Mouse (Mus musculus) embryonic facial prominence, embryonic 10.5 days (tissue): ENCODE results near the gene Osbpl3. TPM values are rescaled to one million over a fixed set of nuclear protein-coding genes. Genes with fewer than 3 reads are reported as not detected.
A peak's percentile ranks its signal among the peaks of the same experiment; 100 is the strongest.

Source experiments
- DNase-seq: peaks from one replicate; pipeline ENCODE4 v3.0.0-alpha.2; 2017; ENCODE audit warnings: low spot score
- H3K27ac ChIP-seq: fragments of 300-500 bp; sonication (generic); replicated peaks from 2 replicates; pipeline ENCODE4 v1.5.1; 2016; ENCODE audit warnings: mild to moderate bottlenecking
- H3K27me3 ChIP-seq: fragments of 300-500 bp; sonication (generic); replicated peaks from 2 replicates; pipeline ENCODE4 v1.6.1; 2016; ENCODE audit warnings: low read depth, mild to moderate bottlenecking; ENCODE audit not compliant: poor library complexity, severe bottlenecking
- H3K36me3 ChIP-seq: fragments of 300-500 bp; sonication (generic); replicated peaks from 2 replicates; pipeline ENCODE4 v1.6.1; 2016; ENCODE audit warnings: mild to moderate bottlenecking, moderate library complexity
- H3K4me1 ChIP-seq: fragments of 300-500 bp; sonication (generic); 2 replicates; pipeline ENCODE4 v1.6.1; 2016
- H3K4me3 ChIP-seq: fragments of 300-500 bp; sonication (generic); 2 replicates; pipeline ENCODE4 v1.5.1; 2016; ENCODE audit warnings: mild to moderate bottlenecking, moderate library complexity
- H3K9me3 ChIP-seq: fragments of 300-500 bp; sonication (generic); 2 replicates; pipeline ENCODE4 v1.6.1; 2016; ENCODE audit warnings: mild to moderate bottlenecking
- WGBS: fragments of 180-500 bp; shearing (Covaris S2); methylation state at CpG from one replicate; pipeline ENCODE4 v1.1.7; 2016; 5-methylcytosine and 5-hydroxymethylcytosine counted together
- polyA plus RNA-seq: library from polyadenylated mRNA; unstranded; fragments of >200 nt; fragmentation: Nextera tagmentation; extraction: Ambion mirVana; gene quantifications from 2 replicates; pipeline ENCODE4 v1.2.1, GENCODE M21; 2016

The Osbpl3 gene
- 9.0 and 9.8 TPM in 2 replicates for polyA plus RNA-seq

DNA sequence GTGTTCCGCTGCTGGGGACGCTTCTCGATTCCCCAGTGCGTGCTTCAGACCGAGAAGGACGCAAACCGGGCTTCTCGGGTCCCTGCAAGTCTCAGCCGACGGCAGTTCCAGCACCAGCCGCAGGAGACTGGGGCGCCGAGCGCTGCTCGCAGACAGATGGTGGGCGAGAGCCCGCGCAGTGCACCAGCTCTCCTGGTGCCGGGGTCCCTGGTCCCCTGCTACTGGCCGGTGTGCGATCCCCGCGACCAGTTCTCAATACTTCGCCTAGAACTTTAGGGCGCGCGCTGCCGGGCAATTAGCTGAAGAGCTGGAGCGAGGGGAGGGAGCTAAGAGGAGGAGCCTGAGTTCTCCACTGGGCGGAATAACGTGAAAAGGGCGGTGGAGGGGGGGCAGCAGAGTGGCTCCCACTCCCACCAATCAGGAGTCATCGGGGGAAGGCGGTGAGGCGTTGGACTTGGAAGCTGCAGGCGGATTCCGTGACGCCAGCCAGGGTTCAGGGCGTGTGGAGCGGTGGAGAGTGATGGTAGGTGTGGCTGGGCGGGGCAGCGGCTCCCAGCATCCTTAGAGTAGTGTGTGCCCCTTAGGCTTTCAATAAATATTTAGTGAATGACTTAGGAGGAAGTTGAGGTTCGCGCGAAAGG lies at the start of gene Osbpl3:
Osbpl3 (minus strand) TSS at position 373 of the 641 bp plus-strand sequence.
- H3K4me1 ChIP-seq: peaks cover 42% of the 10 kb centered on the region
- H3K27ac ChIP-seq: peak within 1 kb of the TSS; percentile 82
- WGBS: under 1% methylated on average over 45 of the region's 45 CpGs
- peak within 1 kb of the TSS; percentile 71 for H3K4me3 ChIP-seq
- no peaks in the 10 kb centered on the region for H3K9me3 ChIP-seq
- H3K27me3 ChIP-seq: peaks cover 18% of the 10 kb centered on the region; the same call in 1 of the 2 replicates
- peak; percentile 96 for DNase-seq
- H3K36me3 ChIP-seq: no peaks in the 10 kb centered on the region

DNA sequence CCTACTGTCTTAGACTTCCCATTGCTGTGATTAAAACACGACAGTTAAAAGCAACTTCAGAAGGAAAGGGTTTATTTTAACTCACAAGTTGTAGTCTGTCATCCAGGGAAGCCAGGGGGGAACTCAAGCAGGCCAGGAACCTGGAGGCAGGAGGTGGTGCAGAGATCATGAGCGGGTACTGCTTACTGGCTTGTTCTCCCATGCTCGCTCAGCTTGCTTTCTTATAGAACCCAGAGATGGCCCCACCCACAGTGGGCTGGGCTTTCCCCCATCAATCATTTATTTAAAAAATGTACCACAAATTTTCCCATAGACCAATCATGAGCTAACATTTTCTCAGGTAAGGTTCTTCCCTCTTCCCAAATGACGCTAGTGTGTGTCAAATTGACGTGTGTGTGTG lies 49.5 kb upstream of the Osbpl3 start:
- 88% methylated on average over 5 of the region's 5 CpGs for WGBS
- H3K27me3 ChIP-seq: no peaks in the 10 kb centered on the region
- H3K4me1 ChIP-seq: no peaks in the 10 kb centered on the region
- no peak for DNase-seq
- no peak overlapping the region for H3K27ac ChIP-seq
- no peak overlapping the region for H3K4me3 ChIP-seq
- H3K36me3 ChIP-seq: no peaks in the 10 kb centered on the region
- H3K9me3 ChIP-seq: no peaks in the 10 kb centered on the region

DNA sequence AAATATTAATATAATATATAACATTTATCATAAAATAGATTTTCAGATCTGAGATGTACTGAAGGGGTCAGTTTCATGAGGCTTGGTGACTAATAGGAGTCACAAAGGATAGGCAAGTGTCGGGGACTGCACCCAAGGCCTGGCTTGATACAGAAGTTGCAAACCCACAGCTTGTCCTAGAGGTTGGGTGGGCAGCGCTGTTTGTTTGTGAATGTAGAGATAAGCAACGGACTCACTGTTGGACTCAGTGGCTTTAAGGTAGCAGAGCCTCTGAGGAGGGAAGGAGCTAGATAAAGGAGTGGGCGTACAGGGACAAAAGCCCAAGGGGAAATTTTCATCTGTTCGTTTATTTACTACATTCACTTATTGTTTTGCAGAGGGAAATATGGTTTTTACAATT lies 48.7 kb upstream of the Osbpl3 start:
- Histone ChIP-seq H3K36me3 (no peaks in the 10 kb centered on the region), H3K4me1 (no peaks in the 10 kb centered on the region), H3K27me3 (no peaks in the 10 kb centered on the region), H3K4me3 (no peak overlapping the region), H3K9me3 (no peaks in the 10 kb centered on the region), H3K27ac (no peak overlapping the region)
- WGBS: 88% methylated on average over 5 of the region's 5 CpGs
- DNase-seq: no peak

DNA sequence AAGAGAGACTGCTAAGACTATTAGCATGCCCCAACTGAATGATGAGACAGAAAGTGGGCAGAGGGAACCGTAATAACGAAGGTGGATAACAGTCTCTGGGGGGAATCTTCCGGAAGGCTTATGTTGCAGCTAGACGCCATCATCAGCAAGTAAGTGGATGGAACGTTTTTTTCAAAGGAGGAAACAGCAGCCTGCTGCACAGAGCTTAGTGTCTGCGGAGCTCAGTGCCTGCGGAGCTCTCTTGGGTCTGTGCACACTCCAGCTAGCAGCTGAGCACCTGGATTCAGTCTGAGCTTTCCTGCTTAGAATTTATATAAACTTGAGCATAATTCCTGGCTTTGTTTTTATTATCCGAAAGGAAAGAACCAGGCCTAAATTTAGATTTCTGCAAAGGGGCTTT lies 47.8 kb upstream of the Osbpl3 start:
- Histone ChIP-seq H3K4me1 (no peaks in the 10 kb centered on the region), H3K36me3 (no peaks in the 10 kb centered on the region), H3K27me3 (no peaks in the 10 kb centered on the region), H3K27ac (no peak overlapping the region), H3K9me3 (no peaks in the 10 kb centered on the region), H3K4me3 (no peak overlapping the region)
- WGBS: 68% methylated on average over 8 of the region's 8 CpGs
- no peak for DNase-seq

DNA sequence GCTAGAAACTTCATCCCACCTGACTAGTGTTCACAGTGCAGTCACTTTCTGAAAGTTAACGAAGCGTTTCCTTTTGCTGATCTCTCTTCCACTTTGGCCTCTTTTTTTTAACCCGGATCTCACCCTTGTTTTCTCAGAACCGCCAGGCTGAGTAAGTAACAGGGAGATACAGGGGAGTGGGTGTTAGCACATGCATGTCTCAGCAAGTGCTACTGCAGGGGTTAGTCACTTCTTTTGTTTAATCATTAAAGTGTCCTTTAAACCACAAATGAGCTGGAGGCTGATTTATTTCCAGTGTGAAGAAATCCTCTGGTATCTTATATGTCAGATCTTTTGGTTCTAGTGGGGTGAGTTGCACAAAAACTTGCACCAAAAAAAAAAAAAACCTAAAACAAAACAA lies 47.0 kb upstream of the Osbpl3 start:
- no peak overlapping the region for H3K4me3 ChIP-seq
- H3K9me3 ChIP-seq: no peaks in the 10 kb centered on the region
- H3K36me3 ChIP-seq: no peaks in the 10 kb centered on the region
- no peak for DNase-seq
- H3K4me1 ChIP-seq: no peaks in the 10 kb centered on the region
- 81% methylated on average over 4 of the region's 4 CpGs for WGBS
- H3K27me3 ChIP-seq: no peaks in the 10 kb centered on the region
- no peak overlapping the region for H3K27ac ChIP-seq

DNA sequence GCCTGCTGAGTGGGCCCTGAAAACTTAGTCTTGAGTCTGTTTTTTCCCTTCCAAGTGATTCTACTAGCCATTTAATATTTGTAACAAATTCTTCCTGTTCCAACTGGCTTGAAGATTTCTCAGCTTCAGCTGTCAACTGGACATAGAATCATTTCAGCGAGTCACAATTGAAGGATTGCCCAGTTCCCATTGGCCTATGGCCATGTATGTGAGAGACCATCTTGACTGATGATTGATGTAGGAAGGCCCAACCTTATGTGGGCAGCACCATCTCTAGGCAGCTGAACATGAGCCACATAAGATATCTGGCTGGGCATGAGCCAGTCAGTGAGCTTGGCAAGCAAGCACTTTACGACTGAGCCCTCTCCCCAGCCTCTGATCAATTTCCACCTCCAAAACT lies 42.3 kb upstream of the Osbpl3 start:
- DNase-seq: no peak
- H3K27ac ChIP-seq: no peak overlapping the region
- H3K9me3 ChIP-seq: no peaks in the 10 kb centered on the region
- H3K4me3 ChIP-seq: no peak overlapping the region
- no peaks in the 10 kb centered on the region for H3K4me1 ChIP-seq
- H3K27me3 ChIP-seq: no peaks in the 10 kb centered on the region
- 92% methylated on average over 2 of the region's 2 CpGs for WGBS
- no peaks in the 10 kb centered on the region for H3K36me3 ChIP-seq

DNA sequence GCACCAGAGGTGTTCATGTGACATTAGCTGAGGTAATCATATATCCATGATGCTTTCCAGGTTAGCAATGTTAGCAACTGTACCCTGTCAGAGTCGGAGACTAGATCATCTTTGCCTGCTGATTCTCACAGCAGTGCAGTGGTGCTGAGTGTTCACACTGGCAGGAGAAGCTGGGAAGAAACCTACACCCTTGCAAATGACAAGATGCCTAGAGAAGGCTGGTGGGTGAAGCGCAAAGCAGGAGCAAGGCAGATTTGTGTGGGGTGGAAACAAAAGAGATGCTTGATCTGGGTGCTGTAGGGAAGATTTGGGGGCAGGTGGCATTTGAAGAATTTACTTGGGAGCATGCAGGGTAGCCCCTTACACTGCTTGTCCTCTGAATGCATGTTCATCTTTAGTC lies 34.5 kb upstream of the Osbpl3 start:
- H3K9me3 ChIP-seq: no peaks in the 10 kb centered on the region
- H3K27me3 ChIP-seq: no peaks in the 10 kb centered on the region
- H3K27ac ChIP-seq: no peak overlapping the region
- no peak overlapping the region for H3K4me3 ChIP-seq
- DNase-seq: no peak
- H3K36me3 ChIP-seq: no peaks in the 10 kb centered on the region
- 81% methylated on average over 2 of the region's 2 CpGs for WGBS
- no peaks in the 10 kb centered on the region for H3K4me1 ChIP-seq

DNA sequence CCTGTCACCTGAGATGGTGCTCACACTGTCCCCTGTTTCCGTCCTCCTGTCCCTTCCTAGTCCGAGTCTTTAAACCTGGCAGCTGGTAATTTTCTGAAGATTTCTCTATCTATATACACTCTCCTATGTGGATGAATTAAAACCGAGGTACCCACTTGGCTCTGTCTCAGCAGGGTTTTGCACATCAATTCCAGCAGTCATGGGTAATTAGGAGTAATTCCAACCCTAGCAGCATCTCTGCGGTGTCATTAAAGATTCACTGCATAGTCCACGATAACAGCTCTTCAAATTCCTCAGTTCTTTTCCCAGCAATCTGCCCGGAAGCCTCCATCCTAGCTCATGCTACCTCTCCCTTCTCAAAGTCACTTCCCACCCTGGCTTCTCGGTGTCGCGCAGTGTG lies 33.4 kb upstream of the Osbpl3 start:
- H3K4me3 ChIP-seq: no peak overlapping the region
- no peaks in the 10 kb centered on the region for H3K4me1 ChIP-seq
- WGBS: 80% methylated on average over 9 of the region's 9 CpGs
- H3K36me3 ChIP-seq: no peaks in the 10 kb centered on the region
- no peak for DNase-seq
- H3K9me3 ChIP-seq: no peaks in the 10 kb centered on the region
- no peaks in the 10 kb centered on the region for H3K27me3 ChIP-seq
- no peak overlapping the region for H3K27ac ChIP-seq

DNA sequence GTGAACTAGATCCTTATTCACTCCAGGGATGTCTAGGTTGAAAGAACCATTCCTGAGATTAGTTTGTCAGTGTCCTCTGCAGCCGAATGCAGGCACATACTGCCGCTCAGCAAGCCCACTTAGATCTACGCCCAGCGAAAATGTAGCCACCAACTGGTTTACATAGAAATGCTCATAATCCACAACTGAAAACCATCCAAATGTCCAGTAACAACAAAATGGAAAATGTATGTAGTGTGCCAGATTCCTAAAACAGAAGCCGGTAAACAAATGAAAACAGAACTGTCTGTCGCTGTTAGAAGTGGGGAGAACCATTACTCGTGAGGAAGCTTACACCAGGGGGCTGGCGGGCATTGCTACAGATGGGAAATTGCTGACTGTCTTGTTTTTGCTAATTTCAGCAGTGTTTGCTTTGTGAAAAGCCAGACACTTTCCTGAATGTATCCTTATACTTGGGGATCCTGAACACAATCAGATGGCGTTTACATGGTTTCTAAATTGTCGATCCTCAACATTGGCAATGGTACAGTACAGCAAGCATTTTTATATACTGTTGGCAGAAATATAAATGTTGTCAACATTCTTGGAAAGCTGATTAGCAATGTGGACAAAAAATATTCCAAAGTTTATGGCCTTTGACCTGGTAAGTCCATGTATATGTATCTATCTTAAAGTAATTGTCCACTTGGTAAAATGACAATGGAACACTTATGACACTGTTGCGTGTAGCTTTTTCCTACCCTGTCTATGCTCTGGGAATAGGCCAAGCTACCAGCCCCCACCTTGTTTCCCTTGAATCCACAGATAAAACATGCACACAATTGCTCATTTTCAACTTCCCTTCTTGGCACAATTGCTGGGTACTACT lies 30.3 kb upstream of the Osbpl3 start:
- Histone ChIP-seq H3K4me1 (no peaks in the 10 kb centered on the region), H3K27ac (no peak overlapping the region), H3K27me3 (no peaks in the 10 kb centered on the region), H3K9me3 (no peaks in the 10 kb centered on the region), H3K4me3 (no peak overlapping the region), H3K36me3 (no peaks in the 10 kb centered on the region)
- no peak for DNase-seq
- WGBS: 92% methylated on average over 11 of the region's 11 CpGs

DNA sequence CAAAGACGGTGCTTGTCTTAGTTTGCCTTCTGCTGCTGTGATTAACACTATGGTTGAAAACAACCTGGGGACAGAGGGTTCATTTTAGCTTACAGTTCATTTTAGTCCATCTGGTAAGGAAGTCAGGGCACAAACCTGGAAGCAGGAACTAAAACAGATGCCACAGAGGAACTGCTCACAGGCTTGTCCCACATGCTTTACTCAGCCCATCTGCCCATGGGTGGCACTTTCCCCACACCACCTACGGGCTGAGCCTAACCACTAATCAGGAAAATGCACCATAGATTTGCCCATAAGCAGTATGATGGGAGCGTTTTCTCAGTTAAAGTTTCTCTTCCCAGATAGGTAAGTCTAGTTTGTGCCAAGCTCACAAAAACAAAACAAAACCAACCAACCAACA lies 27.4 kb upstream of the Osbpl3 start:
- 85% methylated on average over 3 of the region's 3 CpGs for WGBS
- Histone ChIP-seq H3K4me1 (no peaks in the 10 kb centered on the region), H3K27ac (no peak overlapping the region), H3K27me3 (no peaks in the 10 kb centered on the region), H3K4me3 (no peak overlapping the region), H3K36me3 (no peaks in the 10 kb centered on the region), H3K9me3 (no peaks in the 10 kb centered on the region)
- DNase-seq: no peak

DNA sequence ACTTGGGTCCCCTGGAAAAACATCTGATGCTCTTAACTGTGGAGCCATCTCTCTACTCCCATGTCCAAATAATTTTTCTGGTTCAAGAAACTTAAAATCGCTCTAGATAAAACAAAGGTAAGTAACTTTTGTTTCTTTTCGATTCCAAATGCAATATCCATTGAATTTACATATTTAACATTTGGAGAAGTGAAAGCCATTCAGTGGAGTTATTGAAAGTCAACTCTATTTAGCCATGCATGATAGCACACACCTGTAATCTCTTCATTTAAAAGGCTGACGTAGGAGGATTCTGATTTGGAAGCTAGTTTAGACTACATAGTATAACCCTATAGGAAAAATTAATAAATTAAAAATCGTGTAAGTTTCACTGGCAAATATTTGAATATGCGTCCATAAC lies 25.5 kb upstream of the Osbpl3 start:
- 87% methylated on average over 5 of the region's 5 CpGs for WGBS
- no peaks in the 10 kb centered on the region for H3K36me3 ChIP-seq
- no peaks in the 10 kb centered on the region for H3K9me3 ChIP-seq
- H3K27ac ChIP-seq: no peak overlapping the region
- no peak overlapping the region for H3K4me3 ChIP-seq
- H3K27me3 ChIP-seq: no peaks in the 10 kb centered on the region
- DNase-seq: no peak
- no peaks in the 10 kb centered on the region for H3K4me1 ChIP-seq

DNA sequence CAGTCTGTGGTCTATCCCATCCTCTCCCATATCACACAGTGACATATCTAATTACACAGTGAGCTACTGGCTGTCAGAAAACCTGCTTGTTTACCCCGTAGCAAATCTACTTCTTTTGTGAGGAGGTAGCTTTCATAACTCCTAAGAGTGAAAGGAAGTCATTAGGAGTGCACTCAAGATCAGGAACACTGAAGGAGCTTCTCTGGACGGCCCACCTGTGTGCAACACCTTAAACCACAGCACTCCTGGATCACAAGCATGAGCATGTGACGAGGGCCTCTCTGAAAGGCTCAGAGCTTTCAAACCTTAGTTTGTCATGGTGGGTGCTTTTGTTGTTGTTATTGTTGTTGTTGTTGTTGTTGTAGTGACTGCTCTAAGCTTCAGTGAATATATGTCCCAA lies 10.4 kb upstream of the Osbpl3 start:
- Histone ChIP-seq H3K4me3 (no peak overlapping the region), H3K4me1 (no peaks in the 10 kb centered on the region), H3K27me3 (no peaks in the 10 kb centered on the region), H3K36me3 (no peaks in the 10 kb centered on the region), H3K27ac (no peak overlapping the region), H3K9me3 (no peaks in the 10 kb centered on the region)
- no peak for DNase-seq
- 76% methylated on average over 3 of the region's 3 CpGs for WGBS
